Mouse (Mus musculus): ENCODE data around the gene B4galt5. TPM values are rescaled to one million over a fixed set of nuclear protein-coding genes. Genes with fewer than 3 reads are reported as not detected.

The B4galt5 gene
- total RNA-seq, 2 experiments from 2014 or later: 30.3 to 33.9 TPM

DNA sequence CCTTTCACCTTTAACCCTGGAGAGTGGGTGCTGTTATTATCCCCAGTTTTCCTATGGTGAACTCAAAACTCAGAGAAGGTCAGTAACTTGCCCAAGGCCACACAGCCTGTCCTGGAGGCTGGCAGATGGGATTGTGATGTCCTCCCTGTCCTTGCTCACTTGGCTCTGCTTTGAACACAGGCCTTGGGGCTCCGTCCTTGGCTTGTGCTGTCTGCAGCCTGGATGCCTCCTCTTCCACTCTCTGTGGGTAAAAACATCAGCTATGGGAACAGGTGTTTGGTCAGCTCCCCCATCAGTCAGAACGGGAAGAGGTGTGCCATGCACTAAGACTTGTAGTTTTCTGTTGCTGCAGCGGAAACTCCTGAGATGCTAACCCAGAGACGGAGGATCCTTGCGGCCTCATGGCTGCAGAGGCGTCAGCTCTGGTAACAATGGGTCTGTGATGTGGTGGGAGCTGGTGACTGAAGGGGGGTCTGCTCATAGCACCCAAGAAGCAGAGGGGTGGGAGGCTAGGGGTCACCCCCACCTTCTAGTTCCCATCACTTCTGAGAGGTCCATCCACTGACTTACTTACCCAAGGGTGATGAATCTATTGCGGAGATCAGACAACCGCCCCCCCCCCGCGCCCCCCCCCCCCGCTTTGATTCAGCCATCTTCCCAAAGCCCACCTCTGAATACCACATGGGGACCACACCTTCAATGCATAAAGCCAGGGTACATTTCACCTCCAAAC is 98.8 kb downstream of the B4galt5 start:
- no peak for DNase-seq

DNA sequence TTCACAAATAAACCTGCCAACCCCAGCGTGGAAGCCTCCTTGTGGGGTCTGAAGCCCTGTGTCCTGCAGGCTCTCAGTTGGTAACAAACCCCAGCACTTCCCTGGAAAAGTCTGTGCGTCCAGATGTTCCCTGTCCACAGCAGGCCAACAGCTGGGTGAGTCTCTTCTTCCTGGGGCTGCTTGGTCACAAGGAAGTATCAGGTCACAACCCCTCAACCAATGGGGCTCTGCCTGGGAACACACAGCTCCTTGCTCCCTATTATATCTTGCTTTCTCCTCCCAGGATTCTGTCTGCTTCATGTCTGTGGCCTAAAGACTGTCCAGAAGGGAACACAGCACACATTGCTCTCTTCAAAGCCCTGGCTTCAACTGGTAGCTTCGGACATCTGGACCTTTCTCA is 99.4 kb downstream of the B4galt5 start:
- peak; percentile 51 for DNase-seq

Other genes with a start within 250 kb of the B4galt5 start
- 10 to 100 TPM; 22.5 to 26.9 TPM for gene Kcnb1, start 159.0 kb downstream of the B4galt5 start, total RNA-seq (2021)
- gene Ptgis, start 108.6 kb downstream of the B4galt5 start, total RNA-seq (2021): 10 to 100 TPM; 36.7 to 40.9 TPM
- gene Slc9a8, start 72.5 kb upstream of the B4galt5 start, total RNA-seq (2021): 10 to 100 TPM; 29.4 to 30.5 TPM
- 10 to 100 TPM; 39.3 to 39.4 TPM for gene Rnf114, start 143.5 kb upstream of the B4galt5 start, total RNA-seq (2021)
- gene Spata2, start 143.7 kb upstream of the B4galt5 start, total RNA-seq (2021): 10 to 100 TPM; 25.1 to 27.5 TPM
- gene Snai1, start 189.0 kb upstream of the B4galt5 start, total RNA-seq (2021): 1 to 10 TPM; 4.3 to 5.0 TPM